ENCODE assay signal across 8 mouse cellular contexts in the genomic region with DNA sequence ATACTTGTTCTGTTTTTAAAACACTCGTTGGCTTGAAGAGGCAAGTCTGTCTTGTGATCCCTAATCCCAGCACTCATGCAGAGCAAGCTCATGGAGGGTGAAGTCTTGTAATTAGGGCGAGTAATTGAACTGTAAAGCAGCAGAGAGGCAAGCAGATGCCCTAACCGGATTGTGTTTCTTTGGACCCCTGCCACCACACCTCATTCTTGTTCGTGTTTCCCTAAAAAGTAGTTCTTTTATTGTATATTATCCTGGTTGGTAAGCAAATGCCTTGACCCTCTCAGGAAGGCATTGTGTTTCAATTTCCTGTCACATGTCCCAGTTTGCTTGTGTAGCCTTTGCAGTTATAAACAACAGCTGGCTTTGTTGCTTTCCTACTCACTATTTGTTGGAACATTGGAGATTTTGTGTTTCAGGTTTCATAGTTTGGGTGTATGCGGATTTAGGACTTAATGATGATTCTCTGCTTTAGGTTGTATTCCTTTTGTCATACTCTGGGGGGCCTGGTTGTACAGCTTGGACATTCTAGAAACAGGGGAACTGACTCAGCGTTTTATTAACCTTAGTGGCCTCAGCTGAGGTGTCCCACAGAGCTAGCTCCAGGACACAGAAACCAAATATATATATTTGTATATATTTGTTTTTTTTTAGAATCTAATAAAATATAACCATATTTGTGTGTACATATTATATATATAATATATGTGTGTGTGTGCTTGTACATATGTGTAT. TPM values are rescaled to one million over a fixed set of nuclear protein-coding genes. Genes with fewer than 3 reads are reported as not detected.
DNase-seq lines count a peak whose midpoint lies in the region; ATAC-seq and TF ChIP-seq lines count a peak whose summit lies in the region.

No protein-coding gene starts in this region.

- H3K9ac ChIP-seq in hindbrain, postnatal 0 days (replicated peaks; ENCODE audit: low read length) = no peak overlapping the region
- H3K9ac ChIP-seq in hindbrain, embryonic 16.5 days (ENCODE audit: low read depth, low read length) = no peak overlapping the region
- peak overlapping the region; percentile 53; the same call in 1 of the 2 replicates for H3K9ac ChIP-seq in ES-Bruce4 (ENCODE audit: low read depth, poor library complexity, severe bottlenecking)
- H3K9ac ChIP-seq in liver, embryonic 13.5 days = peak overlapping the region; percentile 33; the same call in 1 of the 2 replicates
- no peak overlapping the region for H3K9ac ChIP-seq in hindbrain, embryonic 11.5 days (ENCODE audit: low read depth, low read length)

- no peak for TF ChIP-seq CTCF in hindbrain, postnatal 0 days (IDR thresholded peaks at IDR 0.05; ENCODE audit: low read depth)
- no peak for TF ChIP-seq CTCF in ES-Bruce4 (IDR thresholded peaks at IDR 0.05; ENCODE audit: low read depth, low read length)

- no peak for TF ChIP-seq EP300 in ES-Bruce4 (IDR thresholded peaks at IDR 0.05; ENCODE audit: insufficient read depth, low read depth, low read length)

- H3K9me3 ChIP-seq in hindbrain, postnatal 0 days (ENCODE audit: low read length) = no peaks in the 10 kb centered on the region
- no peaks in the 10 kb centered on the region for H3K9me3 ChIP-seq in hindbrain, embryonic 16.5 days (ENCODE audit: control insufficient read depth, low read length)
- no peaks in the 10 kb centered on the region for H3K9me3 ChIP-seq in ES-Bruce4 (replicated peaks; ENCODE audit: control insufficient read depth, insufficient read depth, low read length, poor library complexity, severe bottlenecking)
- H3K9me3 ChIP-seq in liver, embryonic 13.5 days (replicated peaks) = no peaks in the 10 kb centered on the region
- H3K9me3 ChIP-seq in hindbrain, embryonic 11.5 days (ENCODE audit: control insufficient read depth, low read length) = no peaks in the 10 kb centered on the region

- peak; percentile 20 for DNase-seq in hindbrain, postnatal 0 days (ENCODE audit: low spot score)
- peak; percentile 78 for DNase-seq in cerebellum, adult 9-11 months
- DNase-seq in liver, embryonic 13.5 days = no peak
- DNase-seq in adrenal gland, adult 18-20 months (ENCODE audit: low spot score in 2 of 2) = no peak
- no peak for DNase-seq in hindbrain, embryonic 11.5 days (ENCODE audit: low spot score)
- DNase-seq in spleen, adult 12 weeks (ENCODE audit: low spot score) = no peak

- 53% methylated on average over 6 of the region's 6 CpGs for WGBS in hindbrain, postnatal 0 days
- 59% methylated on average over 6 of the region's 6 CpGs for WGBS in hindbrain, embryonic 16.5 days
- 45% methylated on average over 6 of the region's 6 CpGs for WGBS in liver, embryonic 13.5 days (ENCODE audit: insufficient replicate concordance)
- WGBS in hindbrain, embryonic 11.5 days = 77% methylated on average over 6 of the region's 6 CpGs

- TF ChIP-seq POLR2A in ES-Bruce4 (IDR thresholded peaks at IDR 0.05; ENCODE audit: insufficient read depth, low read length) = no peak

- H3K27ac ChIP-seq in hindbrain, postnatal 0 days = peak overlapping the region; percentile 41
- no peak overlapping the region for H3K27ac ChIP-seq in hindbrain, embryonic 16.5 days (ENCODE audit: low read depth, low read length)
- peak overlapping the region; percentile 81 for H3K27ac ChIP-seq in ES-Bruce4 (ENCODE audit: insufficient read depth, low read length)
- H3K27ac ChIP-seq in liver, embryonic 13.5 days = no peak overlapping the region
- H3K27ac ChIP-seq in hindbrain, embryonic 11.5 days (ENCODE audit: low read depth, low read length) = no peak overlapping the region

- peaks cover 4% of the 10 kb centered on the region; the same call in 1 of the 2 replicates for H3K4me1 ChIP-seq in hindbrain, postnatal 0 days (ENCODE audit: insufficient read depth, low read length)
- peaks cover 18% of the 10 kb centered on the region for H3K4me1 ChIP-seq in hindbrain, embryonic 16.5 days (ENCODE audit: control insufficient read depth, insufficient read depth, low read depth, low read length)
- H3K4me1 ChIP-seq in ES-Bruce4 (ENCODE audit: control insufficient read depth, insufficient read depth, low read length) = peaks cover 3% of the 10 kb centered on the region
- H3K4me1 ChIP-seq in liver, embryonic 13.5 days (replicated peaks) = peaks cover 52% of the 10 kb centered on the region
- H3K4me1 ChIP-seq in hindbrain, embryonic 11.5 days (replicated peaks; ENCODE audit: control insufficient read depth, insufficient read depth, low read length) = peaks cover 2% of the 10 kb centered on the region; the same call in 1 of the 2 replicates

- no peaks in the 10 kb centered on the region for H3K27me3 ChIP-seq in hindbrain, postnatal 0 days (ENCODE audit: insufficient read depth, low read length)
- no peaks in the 10 kb centered on the region for H3K27me3 ChIP-seq in hindbrain, embryonic 16.5 days (replicated peaks; ENCODE audit: control insufficient read depth, insufficient read depth, low read length)
- no peaks in the 10 kb centered on the region for H3K27me3 ChIP-seq in ES-Bruce4 (ENCODE audit: control insufficient read depth, insufficient read depth, low read length, poor library complexity, severe bottlenecking)
- no peaks in the 10 kb centered on the region for H3K27me3 ChIP-seq in liver, embryonic 13.5 days
- H3K27me3 ChIP-seq in hindbrain, embryonic 11.5 days (ENCODE audit: control insufficient read depth, insufficient read depth, low read length) = no peaks in the 10 kb centered on the region

- no peak for ATAC-seq in hindbrain, postnatal 0 days
- ATAC-seq in hindbrain, embryonic 16.5 days = no peak; the same call in 1 of the 2 replicates
- ATAC-seq in liver, embryonic 13.5 days (ENCODE audit: low read depth) = no peak
- ATAC-seq in hindbrain, embryonic 11.5 days (ENCODE audit: low FRiP score) = no peak

- H3K36me3 ChIP-seq in hindbrain, postnatal 0 days (ENCODE audit: insufficient read depth, low read length) = no peaks in the 10 kb centered on the region; the same call in 1 of the 2 replicates
- peaks cover 5% of the 10 kb centered on the region for H3K36me3 ChIP-seq in hindbrain, embryonic 16.5 days (ENCODE audit: control insufficient read depth, insufficient read depth, low read length)
- peaks cover 8% of the 10 kb centered on the region for H3K36me3 ChIP-seq in ES-Bruce4 (ENCODE audit: control insufficient read depth, insufficient read depth, low read length, poor library complexity, severe bottlenecking)
- H3K36me3 ChIP-seq in liver, embryonic 13.5 days = peaks cover 24% of the 10 kb centered on the region
- 0 out of 2 replicates have a peak, but pooled peaks cover under 1% of the 10 kb centered on the region for H3K36me3 ChIP-seq in hindbrain, embryonic 11.5 days (ENCODE audit: control insufficient read depth, insufficient read depth, low read length)

- peak overlapping the region; percentile 18; the same call in 1 of the 2 replicates for H3K4me2 ChIP-seq in hindbrain, postnatal 0 days (ENCODE audit: low read depth, low read length)
- no peak overlapping the region for H3K4me2 ChIP-seq in hindbrain, embryonic 16.5 days (ENCODE audit: low read length)
- 0 out of 2 replicates have a peak overlapping the region, but pooled peaks have one; percentile 13 for H3K4me2 ChIP-seq in liver, embryonic 13.5 days
- no peak overlapping the region for H3K4me2 ChIP-seq in hindbrain, embryonic 11.5 days (replicated peaks; ENCODE audit: low read depth, low read length)

- H3K4me3 ChIP-seq in hindbrain, postnatal 0 days (ENCODE audit: low read length) = no peak overlapping the region
- no peak overlapping the region for H3K4me3 ChIP-seq in hindbrain, embryonic 16.5 days (ENCODE audit: low read length)
- peak overlapping the region; percentile 29; the same call in 1 of the 2 replicates for H3K4me3 ChIP-seq in ES-Bruce4 (ENCODE audit: low read depth, low read length)
- no peak overlapping the region for H3K4me3 ChIP-seq in liver, embryonic 13.5 days (replicated peaks)
- H3K4me3 ChIP-seq in hindbrain, embryonic 11.5 days (ENCODE audit: low read depth, low read length) = no peak overlapping the region

RNA-seq across cellular contexts. Expression of a gene that starts 6.1 kb away (rescaled TPM):
- total RNA-seq in hindbrain, postnatal 0 days (2014; rRNA removed) = 110 and 117 TPM in 2 replicates
- 165 and 169 TPM in 2 replicates for polyA plus RNA-seq in hindbrain, postnatal 0 days (2015; fragmentation: Nextera tagmentation; extraction: Ambion mirVana)
- 166 and 178 TPM in 2 replicates for polyA plus RNA-seq in hindbrain, embryonic 16.5 days (2015; fragmentation: Nextera tagmentation; extraction: Ambion mirVana)
- 144 and 151 TPM in 2 replicates for polyA plus RNA-seq in ES-Bruce4 (2011; ENCODE audit: insufficient read depth, insufficient read length, low read depth, missing spikeins)
- polyA plus RNA-seq in liver, embryonic 13.5 days (2015; fragmentation: Nextera tagmentation; extraction: Ambion mirVana) = 77.7 TPM in 2 replicates
- 100 to 1,000 TPM in 1 of 2 experiments, 10 to 100 TPM in 1; 92.0 to 105 TPM for total RNA-seq in adrenal gland, adult 18-20 months (2021)
- polyA plus RNA-seq in hindbrain, embryonic 11.5 days (2014; fragmentation: Nextera tagmentation; extraction: Ambion mirVana) = 165 and 168 TPM in 2 replicates

RNA-seq across cellular contexts. Expression of a gene that starts 16.5 kb away (rescaled TPM):
- 50.5 and 52.0 TPM in 2 replicates for total RNA-seq in hindbrain, postnatal 0 days (2014; rRNA removed)
- 26.0 and 26.5 TPM in 2 replicates for polyA plus RNA-seq in hindbrain, postnatal 0 days (2015; fragmentation: Nextera tagmentation; extraction: Ambion mirVana)
- polyA plus RNA-seq in hindbrain, embryonic 16.5 days (2015; fragmentation: Nextera tagmentation; extraction: Ambion mirVana) = 14.2 and 15.5 TPM in 2 replicates
- 11.9 and 15.0 TPM in 2 replicates for polyA plus RNA-seq in ES-Bruce4 (2011; ENCODE audit: insufficient read depth, insufficient read length, low read depth, missing spikeins)
- polyA plus RNA-seq in liver, embryonic 13.5 days (2015; fragmentation: Nextera tagmentation; extraction: Ambion mirVana) = 0.39 and 0.49 TPM in 2 replicates
- 10 to 100 TPM; 31.5 to 48.1 TPM for total RNA-seq in adrenal gland, adult 18-20 months (2021)
- polyA plus RNA-seq in hindbrain, embryonic 11.5 days (2014; fragmentation: Nextera tagmentation; extraction: Ambion mirVana) = 1.6 and 1.8 TPM in 2 replicates

RNA-seq across cellular contexts. Expression of a gene that starts 23.9 kb away (rescaled TPM):
- total RNA-seq in hindbrain, postnatal 0 days (2014; rRNA removed) = 73.3 and 82.2 TPM in 2 replicates
- 31.0 and 33.6 TPM in 2 replicates for polyA plus RNA-seq in hindbrain, postnatal 0 days (2015; fragmentation: Nextera tagmentation; extraction: Ambion mirVana)
- 17.4 and 22.2 TPM in 2 replicates for polyA plus RNA-seq in hindbrain, embryonic 16.5 days (2015; fragmentation: Nextera tagmentation; extraction: Ambion mirVana)
- polyA plus RNA-seq in ES-Bruce4 (2011; ENCODE audit: insufficient read depth, insufficient read length, low read depth, missing spikeins) = 0.21 and 0.54 TPM in 2 replicates
- polyA plus RNA-seq in liver, embryonic 13.5 days (2015; fragmentation: Nextera tagmentation; extraction: Ambion mirVana) = 0.07 and 0.18 TPM in 2 replicates
- under 1 TPM; 0.48 to 0.89 TPM for total RNA-seq in adrenal gland, adult 18-20 months (2021)
- 0.73 and 0.91 TPM in 2 replicates for polyA plus RNA-seq in hindbrain, embryonic 11.5 days (2014; fragmentation: Nextera tagmentation; extraction: Ambion mirVana)

RNA-seq across cellular contexts. Expression of a gene that starts 41.7 kb away (rescaled TPM):
- total RNA-seq in hindbrain, postnatal 0 days (2014; rRNA removed) = 109 and 127 TPM in 2 replicates
- 40.6 and 44.1 TPM in 2 replicates for polyA plus RNA-seq in hindbrain, postnatal 0 days (2015; fragmentation: Nextera tagmentation; extraction: Ambion mirVana)
- 54.4 and 55.7 TPM in 2 replicates for polyA plus RNA-seq in hindbrain, embryonic 16.5 days (2015; fragmentation: Nextera tagmentation; extraction: Ambion mirVana)
- 13.4 and 18.4 TPM in 2 replicates for polyA plus RNA-seq in ES-Bruce4 (2011; ENCODE audit: insufficient read depth, insufficient read length, low read depth, missing spikeins)
- 3.2 and 3.7 TPM in 2 replicates for polyA plus RNA-seq in liver, embryonic 13.5 days (2015; fragmentation: Nextera tagmentation; extraction: Ambion mirVana)
- total RNA-seq in adrenal gland, adult 18-20 months (2021) = 10 to 100 TPM; 57.1 to 59.7 TPM
- polyA plus RNA-seq in hindbrain, embryonic 11.5 days (2014; fragmentation: Nextera tagmentation; extraction: Ambion mirVana) = 9.9 and 12.5 TPM in 2 replicates

RNA-seq across cellular contexts. Expression of a gene that starts 50.2 kb away (rescaled TPM):
- total RNA-seq in hindbrain, postnatal 0 days (2014; rRNA removed) = 65.7 and 83.4 TPM in 2 replicates
- 68.8 and 72.2 TPM in 2 replicates for polyA plus RNA-seq in hindbrain, postnatal 0 days (2015; fragmentation: Nextera tagmentation; extraction: Ambion mirVana)
- 93.9 and 100 TPM in 2 replicates for polyA plus RNA-seq in hindbrain, embryonic 16.5 days (2015; fragmentation: Nextera tagmentation; extraction: Ambion mirVana)
- polyA plus RNA-seq in ES-Bruce4 (2011; ENCODE audit: insufficient read depth, insufficient read length, low read depth, missing spikeins) = 78.2 and 89.5 TPM in 2 replicates
- 73.2 and 75.6 TPM in 2 replicates for polyA plus RNA-seq in liver, embryonic 13.5 days (2015; fragmentation: Nextera tagmentation; extraction: Ambion mirVana)
- 10 to 100 TPM; 96.2 to 99.8 TPM for total RNA-seq in adrenal gland, adult 18-20 months (2021)
- polyA plus RNA-seq in hindbrain, embryonic 11.5 days (2014; fragmentation: Nextera tagmentation; extraction: Ambion mirVana) = 70.9 and 79.9 TPM in 2 replicates

Comparison
In these comparisons a context has a peak if more than half of its experiments do, and no peak if none do; other contexts are left out.
1. DNase-seq: peak in hindbrain, postnatal 0 days (single experiment) and cerebellum, adult 9-11 months (single experiment); none in liver, embryonic 13.5 days (single experiment), adrenal gland, adult 18-20 months (0 of 2), hindbrain, embryonic 11.5 days (single experiment) and spleen, adult 12 weeks (single experiment).
2. H3K27ac ChIP-seq: peak in hindbrain, postnatal 0 days (single experiment) and ES-Bruce4 (single experiment); none in hindbrain, embryonic 16.5 days (single experiment), liver, embryonic 13.5 days (single experiment) and hindbrain, embryonic 11.5 days (single experiment).
3. H3K4me2 ChIP-seq: peak in hindbrain, postnatal 0 days (single experiment) and liver, embryonic 13.5 days (single experiment); none in hindbrain, embryonic 16.5 days (single experiment) and hindbrain, embryonic 11.5 days (single experiment).
4. H3K9ac ChIP-seq: peak in ES-Bruce4 (single experiment) and liver, embryonic 13.5 days (single experiment); none in hindbrain, postnatal 0 days (single experiment), hindbrain, embryonic 16.5 days (single experiment) and hindbrain, embryonic 11.5 days (single experiment).